Mouse (Mus musculus) small intestine, adult 2 months (tissue): ENCODE results near the gene Dapk1. TPM values are rescaled to one million over a fixed set of nuclear protein-coding genes. Genes with fewer than 3 reads are reported as not detected.
A peak's percentile ranks its signal among the peaks of the same experiment; 100 is the strongest.

Experiments used
- H3K27ac ChIP-seq: fragments of 200-500 bp; 2 replicates; pipeline ENCODE4 v1.5.1; 2012; ENCODE audit warnings: low read depth, low read length, control low read depth, inconsistent platforms; ENCODE audit not compliant: insufficient read depth
- H3K27me3 ChIP-seq: fragments of 200-500 bp; 2 replicates; pipeline ENCODE4 v1.6.1; 2012; ENCODE audit warnings: mild to moderate bottlenecking, moderate library complexity, low read length, inconsistent platforms; ENCODE audit not compliant: control insufficient read depth, insufficient read depth
- H3K36me3 ChIP-seq: fragments of 200-500 bp; 2 replicates; pipeline ENCODE4 v1.6.1; 2012; ENCODE audit warnings: mild to moderate bottlenecking, low read length, control low read depth, inconsistent platforms; ENCODE audit not compliant: control insufficient read depth, insufficient read depth
- H3K4me1 ChIP-seq: fragments of 200-500 bp; 2 replicates; pipeline ENCODE4 v1.6.1; 2012; ENCODE audit warnings: low read length, inconsistent platforms, mixed read lengths; ENCODE audit not compliant: control insufficient read depth, insufficient read depth, insufficient read length
- H3K4me3 ChIP-seq: fragments of 200-500 bp; 2 replicates; pipeline ENCODE4 v1.5.1; 2012; ENCODE audit warnings: low read depth, mild to moderate bottlenecking, control low read depth, inconsistent platforms, low read length, moderate library complexity
- CTCF ChIP-seq: fragments of 200-500 bp; IDR thresholded peaks from 2 replicates; pipeline ENCODE4 v1.5.1; 2012; ENCODE audit warnings: low read depth, mild to moderate bottlenecking, control low read depth, inconsistent platforms, low read length, moderate library complexity, mixed read lengths; ENCODE audit not compliant: insufficient replicate concordance, insufficient read length; ENCODE audit errors: extremely low read depth
- POLR2A ChIP-seq: fragments of 200-500 bp; IDR thresholded peaks from 2 replicates; pipeline ENCODE4 v1.6.1; 2012; ENCODE audit warnings: low read depth, mild to moderate bottlenecking, control low read depth, inconsistent platforms, low read length, moderate library complexity
- WGBS: fragments of 180-500 bp; shearing (Covaris S2); methylation state at CpG from one replicate; pipeline ENCODE4 v1.1.7; 2018; 5-methylcytosine and 5-hydroxymethylcytosine counted together
- polyA plus RNA-seq: library from polyadenylated mRNA; depleted of rRNA; stranded (reverse); fragments of >200 nt; gene quantifications from 2 replicates; pipeline ENCODE4 v1.2.3, GENCODE M21; 2012

Gene Dapk1
- polyA plus RNA-seq, 1 experiment = 12.9 TPM

DNA sequence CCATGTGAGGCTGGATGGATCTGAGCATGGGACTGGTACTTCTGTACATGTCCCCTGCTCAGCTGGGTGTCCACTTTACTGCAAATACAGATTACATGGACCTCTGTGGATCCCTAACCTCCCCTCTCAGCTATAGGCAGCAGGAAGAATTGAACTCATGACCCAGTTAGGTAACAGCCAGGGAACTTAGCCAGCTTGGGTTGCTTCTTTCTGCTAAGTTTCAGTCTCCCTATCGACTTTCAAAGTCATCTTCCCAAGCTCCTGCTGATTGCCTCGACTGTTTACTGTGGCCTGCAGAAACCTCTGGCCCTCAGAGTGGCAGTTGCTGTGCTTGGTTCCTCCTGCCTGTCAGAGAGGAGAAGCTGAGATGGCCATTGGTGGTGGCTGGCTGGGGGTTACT, 72.6 kb downstream of the Dapk1 start:
- no peaks in the 10 kb centered on the region for H3K27me3 ChIP-seq
- no peaks in the 10 kb centered on the region for H3K4me1 ChIP-seq
- no peak overlapping the region for H3K27ac ChIP-seq
- no peak overlapping the region for H3K4me3 ChIP-seq
- WGBS = 10% methylated on average over 2 of the region's 2 CpGs
- H3K36me3 ChIP-seq = no peaks in the 10 kb centered on the region
- TF ChIP-seq CTCF = no peak
- TF ChIP-seq POLR2A = no peak

DNA sequence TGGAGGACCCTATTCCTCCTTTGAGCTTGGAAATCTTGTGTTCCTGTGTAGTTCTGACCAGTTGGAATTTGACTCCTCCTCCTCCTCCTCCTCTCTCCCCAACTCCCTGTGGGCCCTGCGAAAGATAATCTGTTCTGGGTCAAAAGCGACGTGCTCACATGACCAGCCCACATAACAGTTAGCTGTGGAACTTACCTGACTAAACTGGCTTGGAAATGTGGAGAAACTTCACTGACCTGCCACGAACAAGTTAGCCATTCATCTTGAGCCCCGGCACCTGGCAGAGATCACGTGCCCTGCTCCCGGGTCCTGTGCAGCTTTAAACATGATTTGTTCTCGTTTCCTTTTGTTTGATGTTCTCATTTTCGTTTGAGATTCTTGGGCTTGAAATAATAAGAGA, 73.2 kb downstream of the Dapk1 start:
- H3K4me1 ChIP-seq = no peaks in the 10 kb centered on the region
- H3K27me3 ChIP-seq = no peaks in the 10 kb centered on the region
- no peaks in the 10 kb centered on the region for H3K36me3 ChIP-seq
- H3K4me3 ChIP-seq = no peak overlapping the region
- H3K27ac ChIP-seq = no peak overlapping the region
- 24% methylated on average over 9 of the region's 9 CpGs for WGBS
- no peak for TF ChIP-seq POLR2A

DNA sequence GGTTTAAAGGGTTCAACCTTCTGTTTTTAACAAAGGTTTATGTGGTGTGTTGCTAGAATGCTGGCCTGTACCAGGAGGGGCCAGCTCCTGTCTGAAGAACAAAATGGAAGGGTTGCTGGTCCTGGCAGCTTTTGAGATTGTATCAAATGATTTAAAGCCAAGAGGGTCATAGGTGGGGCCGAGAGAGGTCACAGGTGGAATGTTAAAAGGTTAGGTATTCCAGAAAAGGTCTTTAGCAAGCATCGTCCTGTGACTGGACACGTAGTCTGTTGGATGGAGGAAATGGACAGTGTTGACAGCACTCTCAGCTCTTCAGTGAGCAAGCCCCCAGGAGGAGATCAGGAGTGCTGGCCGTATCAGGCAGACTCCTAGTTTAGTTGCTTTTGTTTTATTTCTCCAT, 73.7 kb downstream of the Dapk1 start:
- no peak overlapping the region for H3K27ac ChIP-seq
- WGBS = 82% methylated on average over 4 of the region's 4 CpGs
- H3K27me3 ChIP-seq = no peaks in the 10 kb centered on the region
- H3K4me1 ChIP-seq = no peaks in the 10 kb centered on the region
- H3K4me3 ChIP-seq = no peak overlapping the region
- H3K36me3 ChIP-seq = no peaks in the 10 kb centered on the region
- no peak for TF ChIP-seq POLR2A
- TF ChIP-seq CTCF = no peak

DNA sequence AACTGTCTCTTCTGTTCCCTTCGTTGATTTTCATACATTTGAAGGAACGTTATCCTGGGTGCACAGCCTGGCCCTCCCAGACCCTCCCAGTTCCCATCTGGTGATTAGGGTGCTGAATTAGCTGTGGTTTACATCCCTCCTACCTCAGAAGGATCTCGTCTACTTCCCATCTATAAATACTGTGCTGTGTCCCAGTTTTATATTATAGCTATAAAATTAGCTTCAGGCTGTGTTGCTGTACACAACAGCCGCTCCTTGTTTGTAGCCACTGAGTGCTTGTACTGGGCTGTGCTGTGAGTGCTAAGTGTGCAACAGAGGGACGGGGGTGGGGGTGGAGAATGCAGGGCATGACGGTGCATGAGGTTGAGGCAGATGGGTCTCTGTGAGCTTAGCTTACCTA, 77.2 kb downstream of the Dapk1 start:
- Histone ChIP-seq H3K4me3 (no peak overlapping the region), H3K27me3 (no peaks in the 10 kb centered on the region), H3K4me1 (no peaks in the 10 kb centered on the region), H3K27ac (no peak overlapping the region), H3K36me3 (no peaks in the 10 kb centered on the region)
- TF ChIP-seq POLR2A = no peak
- no peak for TF ChIP-seq CTCF
- WGBS = 75% methylated on average over 6 of the region's 6 CpGs

DNA sequence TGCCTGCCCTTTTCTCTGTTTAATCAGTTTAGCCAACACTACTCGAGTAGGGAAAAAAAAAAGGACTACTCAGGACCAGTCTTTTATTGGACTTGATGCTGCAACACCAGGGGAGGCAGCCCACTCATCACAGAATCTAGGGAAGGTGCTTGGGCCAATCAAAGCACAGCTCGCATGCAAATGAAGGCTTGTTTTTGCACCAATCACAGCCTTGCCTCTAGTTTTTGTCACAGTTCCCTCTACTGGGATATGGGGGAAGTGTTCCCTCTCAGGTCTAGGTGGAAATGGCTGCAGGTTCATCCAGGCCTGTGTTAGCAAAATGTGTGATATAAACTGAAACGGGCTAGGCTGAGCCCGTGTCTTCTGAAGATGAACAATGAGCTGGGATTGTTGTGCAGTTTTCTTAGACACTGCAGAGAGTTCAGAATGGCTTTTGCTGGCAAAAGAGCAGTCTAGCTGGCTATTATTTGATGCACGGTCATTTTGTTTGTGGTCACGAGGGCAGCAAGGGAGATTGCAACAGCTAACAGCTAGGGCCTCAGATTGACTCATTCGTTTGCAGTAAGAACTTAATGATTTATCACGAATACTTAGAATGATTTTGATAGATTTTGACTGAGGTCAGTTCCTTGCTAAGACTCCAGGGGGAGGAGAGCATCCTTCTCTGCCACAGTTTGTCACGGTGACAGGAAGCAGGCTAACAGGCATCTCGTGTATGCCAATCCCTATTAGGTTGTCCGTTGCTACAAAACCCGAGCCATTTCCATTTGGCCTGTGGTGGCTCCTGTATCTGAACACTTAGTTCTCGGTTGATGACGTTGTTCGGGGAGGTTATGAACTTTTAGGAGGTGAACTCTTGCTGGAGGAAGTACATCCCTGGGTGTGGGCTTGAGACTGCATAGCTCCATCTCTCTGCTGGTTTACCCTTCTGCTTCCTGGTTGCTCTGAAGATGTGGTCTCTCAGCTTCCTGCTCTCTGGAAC, 81.3 kb downstream of the Dapk1 start:
- WGBS = 75% methylated on average over 15 of the region's 15 CpGs
- Histone ChIP-seq H3K4me1 (peaks cover 3% of the 10 kb centered on the region; the same call in 1 of the 2 replicates), H3K36me3 (no peaks in the 10 kb centered on the region), H3K4me3 (no peak overlapping the region), H3K27ac (0 out of 2 replicates have a peak overlapping the region, but pooled peaks have one; percentile 7), H3K27me3 (no peaks in the 10 kb centered on the region)
- no peak for TF ChIP-seq CTCF
- TF ChIP-seq POLR2A = no peak

DNA sequence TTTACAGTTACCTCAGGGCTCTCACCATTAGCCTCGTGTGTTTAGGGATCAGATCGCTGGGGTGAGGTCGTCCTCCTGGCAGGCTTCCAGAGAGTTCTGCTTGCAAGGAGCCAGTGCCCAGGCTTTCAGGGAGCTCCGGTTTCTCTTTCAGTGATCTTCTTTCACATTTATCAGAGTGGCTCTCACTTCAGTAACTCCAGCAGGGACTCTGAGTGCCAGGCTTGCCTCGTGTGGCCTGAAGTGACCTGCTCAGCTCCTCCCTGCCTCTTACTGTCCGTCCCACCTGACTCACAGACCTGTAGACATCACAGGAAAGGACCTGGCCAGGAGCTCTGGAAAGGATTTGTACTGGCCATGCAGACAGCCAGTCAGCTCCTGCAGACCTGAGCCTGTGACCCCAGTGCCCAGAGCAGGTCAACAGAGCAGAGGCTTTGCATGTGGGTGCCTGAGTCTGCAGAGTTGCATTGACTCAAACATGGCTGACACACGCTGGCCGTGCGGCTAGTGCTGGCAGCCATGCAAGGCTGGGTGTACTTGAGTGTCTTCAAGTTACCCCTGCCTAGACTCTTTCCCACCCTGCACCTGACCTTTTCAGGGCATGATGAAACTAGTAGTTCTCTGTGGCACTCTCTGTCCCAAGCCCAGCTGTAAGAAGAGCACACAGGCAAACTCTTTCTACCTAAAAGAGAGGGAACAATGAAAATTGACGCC, 82.5 kb downstream of the Dapk1 start:
- H3K27ac ChIP-seq = no peak overlapping the region; the same call in 1 of the 2 replicates
- TF ChIP-seq CTCF (no peak), POLR2A (no peak)
- no peaks in the 10 kb centered on the region for H3K27me3 ChIP-seq
- WGBS = 46% methylated on average over 10 of the region's 10 CpGs
- H3K4me1 ChIP-seq = peaks cover 3% of the 10 kb centered on the region; the same call in 1 of the 2 replicates
- H3K36me3 ChIP-seq = no peaks in the 10 kb centered on the region
- no peak overlapping the region for H3K4me3 ChIP-seq

DNA sequence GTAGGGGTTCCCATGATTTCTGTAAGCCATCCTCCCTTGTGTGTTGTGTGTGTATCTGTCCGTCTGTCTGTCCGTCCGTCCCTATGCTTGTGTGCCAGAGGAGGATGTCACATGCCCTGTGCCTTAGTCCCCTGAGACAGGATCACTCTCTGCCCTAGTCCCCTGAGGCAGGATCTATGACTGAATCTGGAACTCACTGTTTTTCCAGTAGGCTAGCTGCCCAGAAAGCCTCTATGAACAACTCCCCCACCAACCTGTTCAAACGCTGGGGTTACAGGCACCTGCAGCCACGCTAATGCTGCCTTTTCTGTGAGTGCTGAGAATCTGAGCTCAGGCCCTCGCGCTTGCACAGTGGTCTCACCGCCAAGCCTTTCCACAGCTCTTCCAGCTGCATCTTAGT, 83.1 kb downstream of the Dapk1 start:
- Histone ChIP-seq H3K4me3 (no peak overlapping the region), H3K36me3 (no peaks in the 10 kb centered on the region), H3K4me1 (peaks cover 3% of the 10 kb centered on the region; the same call in 1 of the 2 replicates), H3K27me3 (no peaks in the 10 kb centered on the region), H3K27ac (peak overlapping the region; percentile 39; the same call in 1 of the 2 replicates)
- TF ChIP-seq CTCF (no peak), POLR2A (no peak)
- 82% methylated on average over 8 of the region's 8 CpGs for WGBS
